Mouse (Mus musculus) G1E (cell line): ENCODE data around the gene Hoxb4. TPM values are rescaled to one million over a fixed set of nuclear protein-coding genes. Genes with fewer than 3 reads are reported as not detected.

ENCODE experiments used
- ATAC-seq: 2 replicates; pipeline ENCODE4 v1.8.0; 2016; ENCODE audit warnings: mild to moderate bottlenecking; ENCODE audit not compliant: insufficient number of reproducible peaks, poor library complexity, low FRiP score, severe bottlenecking; ENCODE audit errors: extremely low read depth
- DNase-seq: peaks from one replicate; pipeline ENCODE4 v3.0.0; 2012; ENCODE audit warnings: low spot score
- H3K27me3 ChIP-seq: 2 replicates; pipeline ENCODE4 v1.6.1; 2012; ENCODE audit warnings: mild to moderate bottlenecking, low read length, inconsistent platforms; ENCODE audit not compliant: insufficient read depth
- H3K36me3 ChIP-seq: replicated peaks from 2 replicates; pipeline ENCODE3; 2012; ENCODE audit warnings: mild to moderate bottlenecking, inconsistent platforms
- H3K4me1 ChIP-seq: 2 replicates; pipeline ENCODE4 v1.6.1; 2012; ENCODE audit warnings: low read depth, low read length, inconsistent platforms, mixed read lengths; ENCODE audit not compliant: insufficient read depth
- H3K4me3 ChIP-seq: 2 replicates; pipeline ENCODE4 v1.5.1; 2012; ENCODE audit warnings: low read depth, mild to moderate bottlenecking, inconsistent platforms, low read length, moderate library complexity, mixed read lengths
- H3K9me3 ChIP-seq: replicated peaks from 2 replicates; pipeline ENCODE4 v1.6.1; 2012; ENCODE audit warnings: inconsistent platforms
- CTCF ChIP-seq: IDR thresholded peaks from 2 replicates; pipeline ENCODE4 v1.5.1; 2012; ENCODE audit warnings: low read depth, low read length, inconsistent platforms, mixed read lengths
- GATA1 ChIP-seq: IDR thresholded peaks from 2 replicates; pipeline ENCODE4 v1.6.1; 2012; ENCODE audit warnings: borderline replicate concordance, low read length, inconsistent platforms, mixed read lengths
- GATA2 ChIP-seq: IDR thresholded peaks from 2 replicates; pipeline ENCODE4 v1.6.1; 2012; ENCODE audit warnings: low read depth, low read length, inconsistent platforms, borderline replicate concordance
- POLR2AphosphoS5 ChIP-seq: IDR thresholded peaks from 2 replicates; pipeline ENCODE4 v1.6.1; 2012; ENCODE audit warnings: low read depth, low read length, inconsistent platforms; ENCODE audit not compliant: insufficient replicate concordance
- TAL1 ChIP-seq: conservative IDR thresholded peaks from 2 replicates; pipeline ENCODE4 v1.6.1; 2012; ENCODE audit warnings: low read depth, low read length, inconsistent platforms, mixed read lengths
- polyA plus RNA-seq: library from polyadenylated mRNA; stranded (reverse); fragments of >175 nt; gene quantifications from 2 replicates; pipeline ENCODE4 v1.2.3, GENCODE M21; 2012
- total RNA-seq, 2 experiments: library from RNA; stranded (forward) in 1 of 2; stranded (reverse) in 1 of 2; fragments of 200-1000 nt in 1 of 2; fragments of >200 nt in 1 of 2; fragmentation: Nextera tagmentation in 1 of 2; gene quantifications; 2 replicates each; pipeline ENCODE4 v1.2.3; 2014 to 2017

The Hoxb4 gene
- total and polyA plus RNA-seq, 3 experiments: 0.03 TPM; not detected in 2

GRCm38 (mm10) chr11:96305505-96306182 is 12.4 kb upstream of the Hoxb4 start:
- Histone ChIP-seq H3K4me1 (peaks cover 2% of the 10 kb centered on the region; the same call in 1 of the 2 replicates), H3K36me3 (no peaks in the 10 kb centered on the region), H3K9me3 (peaks cover 5% of the 10 kb centered on the region; the same call in 1 of the 2 replicates), H3K27me3 (peaks cover 63% of the 10 kb centered on the region), H3K4me3 (no peak overlapping the region)
- DNase-seq: no peak
- TF ChIP-seq POLR2AphosphoS5: no peak
- no peak for TF ChIP-seq TAL1
- no peak for ATAC-seq

GRCm38 (mm10) chr11:96306183-96306907 is 11.7 kb upstream of the Hoxb4 start:
- TF ChIP-seq GATA1 (no peak), TAL1 (no peak), GATA2 (no peak), POLR2AphosphoS5 (no peak), CTCF (no peak)
- Histone ChIP-seq H3K27me3 (peaks cover 61% of the 10 kb centered on the region), H3K4me1 (peaks cover 2% of the 10 kb centered on the region; the same call in 1 of the 2 replicates), H3K36me3 (no peaks in the 10 kb centered on the region), H3K9me3 (peaks cover 5% of the 10 kb centered on the region; the same call in 1 of the 2 replicates), H3K4me3 (no peak overlapping the region)
- DNase-seq: no peak
- ATAC-seq: no peak

GRCm38 (mm10) chr11:96306908-96307269 is 11.2 kb upstream of the Hoxb4 start:
- peaks cover 61% of the 10 kb centered on the region for H3K27me3 ChIP-seq
- peaks cover 5% of the 10 kb centered on the region; the same call in 1 of the 2 replicates for H3K9me3 ChIP-seq
- H3K36me3 ChIP-seq: no peaks in the 10 kb centered on the region
- no peak overlapping the region for H3K4me3 ChIP-seq
- no peak for ATAC-seq
- TF ChIP-seq TAL1: no peak
- TF ChIP-seq GATA1: no peak
- no peak for TF ChIP-seq POLR2AphosphoS5
- TF ChIP-seq CTCF: no peak
- TF ChIP-seq GATA2: no peak
- peaks cover 2% of the 10 kb centered on the region; the same call in 1 of the 2 replicates for H3K4me1 ChIP-seq
- DNase-seq: no peak

- Histone ChIP-seq H3K4me3 (no peak overlapping the region), H3K4me1 (peaks cover 2% of the 10 kb centered on the region; the same call in 1 of the 2 replicates), H3K9me3 (peaks cover 1% of the 10 kb centered on the region; the same call in 1 of the 2 replicates), H3K36me3 (no peaks in the 10 kb centered on the region), H3K27me3 (peaks cover 55% of the 10 kb centered on the region)
- ATAC-seq (no peak), DNase-seq (no peak)
- TF ChIP-seq GATA1: no peak
Observed at GRCm38 (mm10) chr11:96308763-96309162, 9.3 kb upstream of the Hoxb4 start.

GRCm38 (mm10) chr11:96309288-96309687 is 8.8 kb upstream of the Hoxb4 start:
- H3K27me3 ChIP-seq: peaks cover 55% of the 10 kb centered on the region
- no peak for TF ChIP-seq GATA2
- no peak for TF ChIP-seq CTCF
- no peak for TF ChIP-seq POLR2AphosphoS5
- TF ChIP-seq TAL1: no peak
- TF ChIP-seq GATA1: no peak
- H3K4me1 ChIP-seq: peaks cover 2% of the 10 kb centered on the region; the same call in 1 of the 2 replicates
- no peaks in the 10 kb centered on the region for H3K9me3 ChIP-seq
- no peak for DNase-seq
- H3K4me3 ChIP-seq: no peak overlapping the region
- H3K36me3 ChIP-seq: no peaks in the 10 kb centered on the region
- no peak for ATAC-seq

GRCm38 (mm10) chr11:96310183-96310938 is 7.7 kb upstream of the Hoxb4 start:
- H3K4me1 ChIP-seq: peaks cover 2% of the 10 kb centered on the region; the same call in 1 of the 2 replicates
- H3K9me3 ChIP-seq: no peaks in the 10 kb centered on the region
- DNase-seq (no peak), ATAC-seq (no peak)
- H3K36me3 ChIP-seq: no peaks in the 10 kb centered on the region
- TF ChIP-seq GATA2: no peak
- TF ChIP-seq GATA1: no peak
- no peak for TF ChIP-seq POLR2AphosphoS5
- no peak for TF ChIP-seq CTCF
- TF ChIP-seq TAL1: no peak
- peaks cover 54% of the 10 kb centered on the region for H3K27me3 ChIP-seq
- no peak overlapping the region for H3K4me3 ChIP-seq
